Mouse (Mus musculus): ENCODE data around the gene Foxn3. TPM values are rescaled to one million over a fixed set of nuclear protein-coding genes. Genes with fewer than 3 reads are reported as not detected.

Foxn3 gene
- 10 to 100 TPM; 54.8 to 55.8 TPM for total RNA-seq (2021)
- long read RNA-seq, experiment 1, partial matches to known transcripts: 2 of 27 reads
- long read RNA-seq, experiment 1, other reads (novel, unspliced or antisense): 19 of 27 reads
- long read RNA-seq, experiment 2, transcript Foxn3-209 (6 exons, 2,882 nt): major isoform, 5 of 39 reads
- long read RNA-seq, experiment 2, partial matches to known transcripts: 2 of 39 reads
- long read RNA-seq, experiment 2, other reads (novel, unspliced or antisense): 29 of 39 reads

- DNase-seq (ENCODE audit: low spot score in 2 of 2): peak; percentile 73
These were observed at the start of gene Foxn3 for GRCm38 (mm10) chr12:99563219-99564059. Gene Foxn3, minus strand, starts transcription at chr12:99563582.

- DNase-seq (ENCODE audit: low spot score in 2 of 2): no peak
These were observed 48.9 kb upstream of the Foxn3 start for GRCm38 (mm10) chr12:99612181-99612871.

DNA sequence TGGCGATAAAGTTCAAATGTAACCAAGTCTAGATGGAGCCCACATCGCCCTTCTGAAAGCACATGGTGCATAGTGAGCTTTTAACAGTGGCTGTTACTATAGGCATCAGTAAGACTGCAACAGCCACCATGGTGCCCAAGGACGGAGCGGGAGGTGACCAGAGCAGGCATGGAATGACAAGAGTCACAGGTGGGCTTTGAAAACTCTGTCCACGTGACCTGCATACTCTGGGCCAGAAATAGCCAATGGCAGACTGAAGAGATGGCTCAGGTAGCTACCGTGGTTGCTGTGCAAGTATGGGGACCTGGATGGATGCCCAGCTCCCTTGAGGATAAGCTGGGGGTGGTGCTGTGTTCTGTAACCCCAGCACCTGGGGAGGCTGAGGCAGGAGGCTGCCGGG, 47.5 kb upstream of the Foxn3 start:
- no peak for DNase-seq (ENCODE audit: low spot score in 2 of 2)

DNA sequence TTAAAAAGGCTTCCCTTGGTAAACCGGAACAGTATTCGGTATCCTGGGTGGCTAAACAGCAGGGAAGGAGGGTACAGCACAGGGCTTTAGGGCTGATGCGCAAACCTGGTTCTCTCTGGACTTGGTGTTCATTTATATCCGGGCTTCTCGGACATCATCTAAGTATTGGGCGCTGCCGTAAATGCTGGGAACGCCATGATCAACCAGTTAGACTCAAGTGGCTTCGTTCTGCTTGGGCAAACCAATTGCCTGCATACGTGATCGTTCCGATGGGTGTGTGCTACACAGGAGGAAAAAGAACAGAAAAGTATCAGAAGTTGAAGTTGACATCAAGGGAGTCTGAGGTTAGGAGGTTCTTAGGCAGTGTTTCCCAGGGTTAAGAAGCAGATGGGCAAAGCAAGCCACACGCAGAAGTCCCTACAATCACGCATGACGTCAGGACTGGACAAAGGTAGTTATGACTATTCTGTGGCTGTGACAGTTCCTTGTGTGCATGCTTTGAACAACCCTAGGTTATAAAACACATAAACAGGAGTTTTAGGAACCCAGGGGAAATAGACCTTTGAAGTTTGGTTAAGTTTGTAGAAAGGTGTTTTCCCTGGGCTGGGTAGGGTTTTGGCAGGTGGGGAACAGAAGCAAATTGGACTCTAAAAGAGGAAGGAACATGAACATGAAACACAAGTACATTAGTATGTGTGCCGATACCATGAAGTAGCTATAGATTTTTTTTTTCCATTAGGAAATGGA, 46.9 kb upstream of the Foxn3 start:
- no peak for DNase-seq (ENCODE audit: low spot score in 2 of 2)

DNA sequence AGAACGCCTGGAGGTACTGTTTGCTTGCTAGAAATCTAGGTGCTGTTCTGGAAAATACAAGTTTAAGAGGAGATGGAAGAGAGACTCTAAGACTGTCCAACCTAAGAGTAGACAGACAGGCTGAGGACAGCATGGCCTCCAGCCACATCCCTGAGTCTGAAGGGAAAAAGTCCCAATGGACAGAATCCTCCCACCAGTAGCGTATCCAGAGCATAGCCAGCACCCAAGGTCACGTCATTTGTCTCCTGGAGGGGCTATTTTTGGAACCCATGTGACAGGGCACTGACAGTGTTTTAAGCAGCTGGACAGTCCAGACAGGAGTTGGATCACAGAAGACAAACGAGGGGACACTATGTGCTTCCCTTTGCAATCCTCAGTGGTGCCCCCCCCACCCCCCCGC, 46.3 kb upstream of the Foxn3 start:
- DNase-seq (ENCODE audit: low spot score in 2 of 2): no peak

- no peak for DNase-seq (ENCODE audit: low spot score in 2 of 2)
These were observed 45.0 kb upstream of the Foxn3 start for GRCm38 (mm10) chr12:99608279-99608955.

DNA sequence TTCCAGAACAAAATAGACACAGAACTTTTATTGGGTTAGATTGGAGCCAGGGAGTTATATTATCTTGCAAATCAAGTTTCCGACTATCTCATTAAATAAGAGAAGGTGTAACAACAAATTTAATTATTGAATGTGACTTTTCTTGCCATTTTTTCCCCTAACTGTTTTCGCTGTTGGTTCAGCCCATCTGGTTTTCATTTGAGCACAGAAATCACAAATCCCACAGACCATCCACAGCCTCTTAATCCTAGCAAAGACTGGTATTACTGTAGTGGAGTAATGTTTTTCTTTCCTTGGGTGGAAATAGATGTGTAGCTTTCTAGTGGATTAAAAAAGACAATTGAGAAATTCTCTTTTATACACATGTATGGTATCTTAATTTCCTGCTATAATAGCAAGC, 40.0 kb upstream of the Foxn3 start:
- no peak for DNase-seq (ENCODE audit: low spot score in 2 of 2)

- no peak for DNase-seq (ENCODE audit: low spot score in 2 of 2)
These were observed 38.5 kb upstream of the Foxn3 start for GRCm38 (mm10) chr12:99601841-99602240.

DNA sequence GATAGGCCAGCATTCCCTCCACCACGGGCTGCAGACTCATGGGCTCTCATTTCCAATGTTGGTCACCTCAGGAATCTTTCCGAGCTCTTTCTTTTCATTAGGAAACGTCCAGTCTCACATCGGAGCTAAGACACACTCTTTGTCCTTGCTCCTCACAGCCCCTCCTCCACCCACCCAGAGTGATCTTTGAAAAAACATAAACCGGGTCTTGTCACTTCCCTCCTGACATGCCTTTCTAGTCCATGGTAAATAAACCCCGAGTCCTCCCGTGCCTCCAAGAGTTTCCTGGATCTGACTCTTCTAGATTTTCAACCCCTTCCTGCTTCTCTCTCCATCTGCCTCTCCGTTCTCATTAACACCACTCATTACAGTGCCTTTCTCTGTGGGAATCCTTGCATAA, 38.0 kb upstream of the Foxn3 start:
- DNase-seq (ENCODE audit: low spot score in 2 of 2): no peak

GRCm38 (mm10) chr12:99599606-99600005, 36.2 kb upstream of the Foxn3 start:
- no peak for DNase-seq (ENCODE audit: low spot score in 2 of 2)

- DNase-seq (ENCODE audit: low spot score in 2 of 2): no peak
These were observed 33.0 kb upstream of the Foxn3 start for GRCm38 (mm10) chr12:99596397-99596796.

DNA sequence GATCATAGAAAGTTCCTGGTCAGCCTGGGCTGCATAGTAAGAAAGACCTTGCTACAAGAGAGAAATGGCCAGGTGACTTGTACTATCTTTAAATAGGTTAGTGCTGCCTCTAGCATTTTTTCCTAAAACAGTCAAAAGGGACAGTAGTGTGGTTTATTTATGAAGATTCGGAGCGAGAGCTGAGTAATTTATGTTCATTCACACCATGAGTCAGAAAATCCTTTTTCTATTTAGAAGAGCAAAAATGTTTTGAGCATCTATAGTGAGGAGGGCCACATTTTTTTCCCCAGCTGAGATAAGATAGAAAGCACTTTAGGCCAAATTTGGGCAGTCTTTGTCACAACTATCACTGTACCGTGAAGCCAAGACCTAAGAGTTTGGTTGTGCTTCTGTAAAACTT, 24.0 kb upstream of the Foxn3 start:
- no peak for DNase-seq (ENCODE audit: low spot score in 2 of 2)

- no peak for DNase-seq (ENCODE audit: low spot score in 2 of 2)
These were observed 16.6 kb upstream of the Foxn3 start for GRCm38 (mm10) chr12:99579989-99580388.

DNA sequence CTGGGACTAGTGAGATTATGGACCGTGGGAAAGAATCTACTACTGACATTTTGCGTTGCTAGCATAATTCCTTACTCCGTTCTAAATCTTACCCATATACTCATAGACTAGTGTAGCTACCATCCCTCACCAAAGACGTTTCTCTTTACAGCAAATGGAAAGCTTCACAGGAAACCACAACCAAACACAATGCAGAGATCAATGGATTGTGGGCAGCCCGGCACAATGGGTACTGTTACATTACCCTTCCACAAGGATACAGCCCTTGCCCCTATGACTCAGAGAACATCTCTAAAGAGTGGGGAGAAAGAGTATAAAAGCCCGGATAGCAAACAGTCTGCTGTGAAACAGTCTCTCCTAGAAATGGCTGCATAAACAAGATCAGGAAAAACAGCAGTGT, 13.3 kb upstream of the Foxn3 start:
- no peak for DNase-seq (ENCODE audit: low spot score in 2 of 2)

- no peak for DNase-seq (ENCODE audit: low spot score in 2 of 2)
These were observed 10.9 kb upstream of the Foxn3 start for GRCm38 (mm10) chr12:99574299-99574698.

GRCm38 (mm10) chr12:99573036-99573435, 9.7 kb upstream of the Foxn3 start:
- no peak for DNase-seq (ENCODE audit: low spot score in 2 of 2)

DNA sequence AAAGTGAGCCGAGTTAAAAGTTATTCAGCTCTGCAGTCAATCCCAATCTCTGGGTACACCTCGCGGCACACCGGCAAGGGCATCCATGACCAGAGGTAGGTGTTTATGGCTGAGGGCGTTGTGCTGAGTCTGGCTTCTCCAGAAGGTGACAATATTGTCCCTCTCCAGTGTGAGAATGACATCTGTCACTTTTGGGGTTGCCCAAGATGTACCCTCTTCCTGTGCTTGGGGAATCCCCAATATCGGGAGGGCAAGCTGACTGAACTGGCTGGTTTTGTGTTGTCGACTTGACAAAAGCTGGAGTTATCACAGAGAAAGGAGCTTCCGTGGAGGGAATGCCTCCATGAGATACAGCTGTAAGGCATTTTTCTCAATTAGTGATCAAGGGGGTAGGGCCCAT, 8.6 kb upstream of the Foxn3 start:
- DNase-seq (ENCODE audit: low spot score in 2 of 2): no peak

DNA sequence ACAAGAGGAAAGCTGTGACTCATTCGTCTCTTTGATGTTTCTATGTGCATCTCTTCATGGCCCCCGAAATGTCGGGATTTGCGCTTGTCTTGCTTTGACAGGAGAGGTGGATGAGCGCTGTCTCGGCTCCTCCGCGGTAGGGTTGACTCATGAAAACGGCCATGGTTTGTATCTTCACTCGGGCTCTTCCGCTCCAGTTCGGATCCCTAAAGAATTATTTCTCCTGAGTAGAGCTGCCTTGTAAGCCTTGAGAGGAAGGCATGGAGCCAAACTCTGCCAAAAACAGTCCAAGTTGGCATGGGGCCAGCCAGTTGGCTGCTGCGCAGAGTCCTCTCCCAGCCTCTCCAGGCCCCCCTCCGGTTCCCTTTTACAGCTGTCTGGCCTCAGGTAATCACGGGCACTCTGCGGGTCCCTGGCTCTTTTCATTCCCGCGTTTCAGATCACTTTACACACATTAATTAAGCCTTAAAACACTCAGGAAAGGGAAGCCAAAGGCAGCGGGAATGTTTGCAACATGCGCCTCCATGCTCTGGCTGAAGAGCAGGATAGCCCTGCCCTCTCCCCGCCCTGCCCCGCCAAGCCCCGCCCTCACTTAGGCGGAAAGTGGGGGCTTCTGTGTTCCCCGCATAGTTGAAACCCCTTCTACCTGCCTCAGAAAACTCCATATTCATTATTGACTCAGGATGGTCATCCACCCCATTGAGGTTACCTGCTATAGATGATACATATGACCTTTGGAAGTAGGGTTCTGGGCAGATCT, 7.0 kb upstream of the Foxn3 start:
- peak; percentile 75 to 79 for DNase-seq (ENCODE audit: low spot score in 2 of 2)

GRCm38 (mm10) chr12:99565606-99566005, 2.2 kb upstream of the Foxn3 start:
- no peak for DNase-seq (ENCODE audit: low spot score in 2 of 2)

DNA sequence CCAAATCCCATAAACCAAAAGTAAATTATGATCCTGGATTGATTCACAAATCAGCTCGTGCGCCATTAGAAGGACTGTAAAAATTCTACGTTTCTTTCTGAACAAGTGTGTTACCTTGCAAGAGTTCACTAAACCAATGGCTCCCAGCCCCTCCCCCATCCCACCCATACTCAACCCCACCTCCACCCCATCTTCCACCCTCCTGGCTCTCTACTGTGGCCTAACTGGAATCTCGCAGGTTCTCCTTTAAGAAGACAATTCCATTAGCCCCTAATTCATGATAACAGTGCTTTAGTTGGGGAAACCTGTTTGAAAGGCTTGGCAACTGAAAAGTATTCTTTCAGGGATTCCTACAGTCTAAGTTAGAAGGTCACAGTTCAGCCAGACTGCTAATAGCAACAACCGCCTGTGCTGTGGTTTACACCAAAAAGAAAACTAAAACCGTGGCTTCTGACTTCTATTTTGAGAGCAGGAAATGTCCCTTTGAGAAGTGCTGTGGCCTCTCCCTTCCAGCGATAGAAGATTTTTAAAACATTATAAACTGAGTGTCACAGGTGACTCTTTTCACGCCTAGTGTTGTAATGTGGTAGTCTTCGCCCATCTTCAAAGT, 1.0 kb upstream of the Foxn3 start:
- no peak for DNase-seq (ENCODE audit: low spot score in 2 of 2)
